In genomic region chr10:100604254-100604653, GRCm38 (mm10) we compare ENCODE assay signal across 13 mouse cellular contexts. TPM values are rescaled to one million over a fixed set of nuclear protein-coding genes. Genes with fewer than 3 reads are reported as not detected.
DNase-seq lines count a peak whose midpoint lies in the region; ATAC-seq lines count a peak whose summit lies in the region.
"Had no signal": no experiment of that assay in that cellular context is flagged by ENCODE, and none has a peak within 500 bp of the region (broad histone marks: within the 10 kb centered on the region; RNA-seq: fewer than 3 reads in every experiment).

No protein-coding gene starts in this region.

- peak; percentile 54 for ATAC-seq in forebrain, embryonic 16.5 days
- no peak for ATAC-seq in forebrain, embryonic 12.5 days (ENCODE audit: low FRiP score)
- peak; percentile 59 for ATAC-seq in midbrain, embryonic 13.5 days

- no peaks in the 10 kb centered on the region for H3K4me1 ChIP-seq in forebrain, embryonic 16.5 days (replicated peaks; ENCODE audit: control insufficient read depth, insufficient read depth, low read length)
- no peaks in the 10 kb centered on the region for H3K4me1 ChIP-seq in forebrain, embryonic 12.5 days
- H3K4me1 ChIP-seq in midbrain, embryonic 13.5 days (replicated peaks) = no peaks in the 10 kb centered on the region
- no peaks in the 10 kb centered on the region for H3K4me1 ChIP-seq in midbrain, embryonic 10.5 days
- H3K4me1 ChIP-seq: kidney, embryonic 15.5 days had no signal

- no peak overlapping the region for H3K9ac ChIP-seq in forebrain, embryonic 16.5 days (replicated peaks; ENCODE audit: low read depth, low read length)
- H3K9ac ChIP-seq in forebrain, embryonic 12.5 days = no peak overlapping the region
- H3K9ac ChIP-seq in midbrain, embryonic 13.5 days (replicated peaks) = no peak overlapping the region
- H3K9ac ChIP-seq: kidney, embryonic 15.5 days had no signal

- DNase-seq in midbrain, embryonic 10.5 days (ENCODE audit: low spot score) = no peak
- peak; percentile 8 for DNase-seq in embryo, embryonic 9.5 days (ENCODE audit: extremely low spot score)
- DNase-seq in telencephalon, adult 2 months (ENCODE audit: low read depth, low spot score) = peak; percentile 11
- DNase-seq in urinary bladder, postnatal 4 days (ENCODE audit: low spot score in 2 of 2) = no peak
- DNase-seq in right cerebral cortex, adult 18-20 months = no peak
- DNase-seq: lung, adult 2 months; right cerebral cortex, postnatal 14 days had no signal

- H3K9me3 ChIP-seq in forebrain, embryonic 16.5 days (ENCODE audit: control insufficient read depth, low read length) = no peaks in the 10 kb centered on the region
- no peaks in the 10 kb centered on the region for H3K9me3 ChIP-seq in forebrain, embryonic 12.5 days
- H3K9me3 ChIP-seq in midbrain, embryonic 13.5 days = no peaks in the 10 kb centered on the region
- H3K9me3 ChIP-seq in midbrain, embryonic 10.5 days (replicated peaks) = no peaks in the 10 kb centered on the region
- H3K9me3 ChIP-seq: kidney, embryonic 15.5 days had no signal

- H3K4me2 ChIP-seq in forebrain, embryonic 16.5 days (ENCODE audit: low read length) = no peak overlapping the region
- no peak overlapping the region for H3K4me2 ChIP-seq in forebrain, embryonic 12.5 days
- no peak overlapping the region for H3K4me2 ChIP-seq in midbrain, embryonic 13.5 days (replicated peaks)
- H3K4me2 ChIP-seq: kidney, embryonic 15.5 days had no signal

- no peaks in the 10 kb centered on the region for H3K27me3 ChIP-seq in forebrain, embryonic 16.5 days (replicated peaks; ENCODE audit: control insufficient read depth, insufficient read depth, low read length)
- no peaks in the 10 kb centered on the region for H3K27me3 ChIP-seq in forebrain, embryonic 12.5 days
- H3K27me3 ChIP-seq in midbrain, embryonic 13.5 days = no peaks in the 10 kb centered on the region
- H3K27me3 ChIP-seq in midbrain, embryonic 10.5 days (ENCODE audit: low read depth, poor library complexity, severe bottlenecking) = no peaks in the 10 kb centered on the region
- H3K27me3 ChIP-seq: CH12.LX; kidney, embryonic 15.5 days had no signal

- H3K27ac ChIP-seq in forebrain, embryonic 16.5 days (ENCODE audit: low read length) = no peak overlapping the region
- H3K27ac ChIP-seq in forebrain, embryonic 12.5 days = no peak overlapping the region
- peak overlapping the region; percentile 25; the same call in 1 of the 2 replicates for H3K27ac ChIP-seq in midbrain, embryonic 13.5 days
- no peak overlapping the region for H3K27ac ChIP-seq in midbrain, embryonic 10.5 days (replicated peaks)
- H3K27ac ChIP-seq: kidney, embryonic 15.5 days had no signal

- 68% methylated on average over 2 of the region's 2 CpGs for WGBS in forebrain, embryonic 16.5 days
- 70% methylated on average over 2 of the region's 2 CpGs for WGBS in forebrain, embryonic 12.5 days
- WGBS in midbrain, embryonic 13.5 days = 61% methylated on average over 2 of the region's 2 CpGs
- 76% methylated on average over 2 of the region's 2 CpGs for WGBS in midbrain, embryonic 10.5 days

- H3K36me3 ChIP-seq in forebrain, embryonic 16.5 days (ENCODE audit: control insufficient read depth, insufficient read depth) = no peaks in the 10 kb centered on the region
- H3K36me3 ChIP-seq in forebrain, embryonic 12.5 days (replicated peaks) = no peaks in the 10 kb centered on the region
- H3K36me3 ChIP-seq in midbrain, embryonic 13.5 days = no peaks in the 10 kb centered on the region
- H3K36me3 ChIP-seq in midbrain, embryonic 10.5 days = no peaks in the 10 kb centered on the region
- H3K36me3 ChIP-seq: kidney, embryonic 15.5 days had no signal

- H3K4me3 ChIP-seq in forebrain, embryonic 16.5 days (replicated peaks; ENCODE audit: low read length) = no peak overlapping the region
- no peak overlapping the region for H3K4me3 ChIP-seq in forebrain, embryonic 12.5 days (replicated peaks)
- no peak overlapping the region for H3K4me3 ChIP-seq in midbrain, embryonic 13.5 days (replicated peaks)
- no peak overlapping the region for H3K4me3 ChIP-seq in midbrain, embryonic 10.5 days
- H3K4me3 ChIP-seq: kidney, embryonic 15.5 days had no signal

RNA-seq across cellular contexts. Expression of gene 1700017N19Rik, which starts 14.0 kb away (rescaled TPM):
- polyA plus RNA-seq in forebrain, embryonic 16.5 days (2015; fragmentation: Nextera tagmentation; extraction: Ambion mirVana) = not detected in 2 replicates
- polyA plus RNA-seq in forebrain, embryonic 12.5 days (2016; fragmentation: Nextera tagmentation; extraction: Ambion mirVana) = not detected in 2 replicates
- 0.13 TPM in 1 of 2 replicates, not detected in the other for polyA plus RNA-seq in midbrain, embryonic 13.5 days (2015; fragmentation: Nextera tagmentation; extraction: Ambion mirVana)
- polyA plus RNA-seq in midbrain, embryonic 10.5 days (2016; fragmentation: Nextera tagmentation; extraction: Ambion mirVana) = not detected in 2 replicates
- polyA plus RNA-seq: kidney, embryonic 15.5 days; lung, adult 2 months; stomach, embryonic 14.5 days had no signal

RNA-seq across cellular contexts. Expression of gene 4930430F08Rik, which starts 14.0 kb away (rescaled TPM):
- polyA plus RNA-seq in forebrain, embryonic 16.5 days (2015; fragmentation: Nextera tagmentation; extraction: Ambion mirVana) = 14.4 and 15.3 TPM in 2 replicates
- 11.4 and 11.9 TPM in 2 replicates for polyA plus RNA-seq in forebrain, embryonic 12.5 days (2016; fragmentation: Nextera tagmentation; extraction: Ambion mirVana)
- 11.6 and 13.4 TPM in 2 replicates for polyA plus RNA-seq in midbrain, embryonic 13.5 days (2015; fragmentation: Nextera tagmentation; extraction: Ambion mirVana)
- polyA plus RNA-seq in midbrain, embryonic 10.5 days (2016; fragmentation: Nextera tagmentation; extraction: Ambion mirVana) = 10.4 and 11.0 TPM in 2 replicates

Comparison
In these comparisons a context has a peak if more than half of its experiments do, and no peak if none do; other contexts are left out.
1. DNase-seq: peak in embryo, embryonic 9.5 days (single experiment) and telencephalon, adult 2 months (single experiment); none in midbrain, embryonic 10.5 days (single experiment), urinary bladder, postnatal 4 days (0 of 2) and right cerebral cortex, adult 18-20 months (single experiment).